Comparison of ENCODE assay signal across 20 mouse cellular contexts in genomic region chr6:32783102-32783501, GRCm38 (mm10).
DNase-seq lines count a peak whose midpoint lies in the region; ATAC-seq and TF ChIP-seq lines count a peak whose summit lies in the region.
"Had no signal": no experiment of that assay in that cellular context is flagged by ENCODE, and none has a peak within 500 bp of the region (broad histone marks: within the 10 kb centered on the region; RNA-seq: fewer than 3 reads in every experiment).

No protein-coding gene starts in this region.

- H3K36me3 ChIP-seq in heart, embryonic 12.5 days, result 0 out of 2 replicates have a peak, but pooled peaks cover 4% of the 10 kb centered on the region
- no peaks in the 10 kb centered on the region for H3K36me3 ChIP-seq in liver, adult 2 months (ENCODE audit: control insufficient read depth, insufficient read depth, low read length)
- H3K36me3 ChIP-seq: embryonic facial prominence, embryonic 13.5 days; hindbrain, embryonic 10.5 days; hindbrain, embryonic 15.5 days had no signal

- H3K27ac ChIP-seq in heart, embryonic 12.5 days (ENCODE audit: poor library complexity, severe bottlenecking), result no peak overlapping the region
- H3K27ac ChIP-seq in liver, adult 2 months (replicated peaks; ENCODE audit: insufficient read depth, low read depth, low read length), result no peak overlapping the region
- H3K27ac ChIP-seq: embryonic facial prominence, embryonic 13.5 days; forebrain, embryonic 13.5 days; gastrocnemius, adult 2 months; heart, embryonic 13.5 days; hindbrain, embryonic 10.5 days; hindbrain, embryonic 15.5 days had no signal

- no peak overlapping the region for H3K4me2 ChIP-seq in heart, embryonic 12.5 days
- H3K4me2 ChIP-seq: embryonic facial prominence, embryonic 13.5 days; forebrain, embryonic 13.5 days; heart, embryonic 13.5 days; hindbrain, embryonic 15.5 days had no signal

- no peaks in the 10 kb centered on the region for H3K9me3 ChIP-seq in heart, embryonic 12.5 days (replicated peaks)
- H3K9me3 ChIP-seq: embryonic facial prominence, embryonic 13.5 days; forebrain, embryonic 13.5 days; heart, embryonic 13.5 days; hindbrain, embryonic 10.5 days; hindbrain, embryonic 15.5 days had no signal

- no peaks in the 10 kb centered on the region for H3K27me3 ChIP-seq in heart, embryonic 12.5 days (replicated peaks)
- no peaks in the 10 kb centered on the region for H3K27me3 ChIP-seq in liver, adult 2 months (ENCODE audit: control insufficient read depth, insufficient read depth, low read length)
- H3K27me3 ChIP-seq: embryonic facial prominence, embryonic 13.5 days; forebrain, embryonic 13.5 days; heart, embryonic 13.5 days; hindbrain, embryonic 15.5 days had no signal

- H3K79me2 ChIP-seq in liver, adult 2 months (ENCODE audit: control insufficient read depth, insufficient read depth, low read length), result no peaks in the 10 kb centered on the region

- no peak for TF ChIP-seq CTCF in liver, adult 2 months (IDR thresholded peaks at IDR 0.05; ENCODE audit: low read depth, low read length)

- 54% methylated on average over 4 of the region's 4 CpGs for WGBS in heart, embryonic 12.5 days
- 70% methylated on average over 4 of the region's 4 CpGs for WGBS in liver, adult 2 months

- H3K9ac ChIP-seq in heart, embryonic 12.5 days, result no peak overlapping the region
- no peak overlapping the region for H3K9ac ChIP-seq in liver, adult 2 months (ENCODE audit: low read depth, low read length)
- H3K9ac ChIP-seq: embryonic facial prominence, embryonic 13.5 days; forebrain, embryonic 13.5 days; heart, embryonic 13.5 days; hindbrain, embryonic 15.5 days had no signal

- ATAC-seq in heart, embryonic 12.5 days (ENCODE audit: insufficient number of reproducible peaks, low FRiP score), result no peak
- peak; percentile 67 for ATAC-seq in common myeloid progenitor, adult 5-6 weeks (replicated peaks; ENCODE audit: low read depth, poor library complexity, severe bottlenecking)
- peak; percentile 56 for ATAC-seq in megakaryocyte progenitor cell, adult 5-6 weeks (replicated peaks; ENCODE audit: poor library complexity)
- ATAC-seq: forebrain, embryonic 13.5 days; intestine, embryonic 16.5 days had no signal

- no peak for TF ChIP-seq POLR2A in liver, adult 2 months (IDR thresholded peaks at IDR 0.05; ENCODE audit: extremely low read depth, insufficient read depth, low read length)

- DNase-seq in heart, adult 8-10 months (ENCODE audit: low spot score), result peak; percentile 13
- peak; percentile 7 for DNase-seq in liver, adult 2 months (ENCODE audit: extremely low read depth, low read depth, low spot score)
- no peak for DNase-seq in liver
- no peak for DNase-seq in testis, postnatal 10 days (ENCODE audit: low spot score)
- DNase-seq: adrenal gland, adult 2 months; adrenal gland, postnatal 25 days; cerebellum, adult 2 months; cerebellum, postnatal 10 days; gastrocnemius, adult 2 months; gastrocnemius, postnatal 25 days; kidney, adult 2 months had no signal

- peaks cover 13% of the 10 kb centered on the region for H3K4me1 ChIP-seq in heart, embryonic 12.5 days (replicated peaks)
- H3K4me1 ChIP-seq in liver, adult 2 months (ENCODE audit: control insufficient read depth, insufficient read depth, low read length), result no peaks in the 10 kb centered on the region

- H3K4me3 ChIP-seq in heart, embryonic 12.5 days, result no peak overlapping the region
- no peak overlapping the region for H3K4me3 ChIP-seq in liver, adult 2 months (ENCODE audit: insufficient read depth, low read depth, low read length)
- H3K4me3 ChIP-seq: embryonic facial prominence, embryonic 13.5 days; forebrain, embryonic 13.5 days; gastrocnemius, adult 2 months; heart, embryonic 13.5 days; hindbrain, embryonic 10.5 days; hindbrain, embryonic 15.5 days had no signal

Comparison
In these comparisons a context has a peak if more than half of its experiments do, and no peak if none do; other contexts are left out.
1. DNase-seq: peak in heart, adult 8-10 months (single experiment) and liver, adult 2 months (single experiment); none in liver (single experiment) and testis, postnatal 10 days (single experiment).